Mouse (Mus musculus) E14TG2a.4 (cell line): ENCODE results near the gene Dhrs1.
"Not testable (repeated sequence)": the region's sequence is repeated elsewhere in the genome, so short reads cannot be mapped to it uniquely, and the experiment has no call there.

ENCODE experiments used
- H3K27me3 ChIP-seq: 2 replicates; pipeline ENCODE4 v1.6.1; 2014; ENCODE audit warnings: low read length, control low read depth; ENCODE audit not compliant: insufficient read depth
- H3K36me3 ChIP-seq: 2 replicates; pipeline ENCODE4 v1.6.1; 2014; ENCODE audit warnings: low read length, control low read depth; ENCODE audit not compliant: insufficient read depth
- H3K4me1 ChIP-seq: replicated peaks from 2 replicates; pipeline ENCODE4 v1.6.1; 2014; ENCODE audit warnings: low read depth, low read length, control low read depth
- H3K4me3 ChIP-seq: replicated peaks from 2 replicates; pipeline ENCODE4 v1.5.1; 2014; ENCODE audit warnings: mild to moderate bottlenecking, low read length
- H3K9me3 ChIP-seq: 2 replicates; pipeline ENCODE4 v1.6.1; 2014; ENCODE audit warnings: low read length, control low read depth
- CTCF ChIP-seq: conservative IDR thresholded peaks from 2 replicates; pipeline ENCODE4 v1.5.1; 2014; ENCODE audit warnings: low read length
- NANOG ChIP-seq: IDR thresholded peaks from 2 replicates; pipeline ENCODE4 v1.6.1; 2014; ENCODE audit warnings: borderline replicate concordance, low read length, mixed read lengths
- POU5F1 ChIP-seq: IDR thresholded peaks from 2 replicates; pipeline ENCODE4 v1.6.1; 2014; ENCODE audit warnings: low read length, borderline replicate concordance

Gene Dhrs1

DNA sequence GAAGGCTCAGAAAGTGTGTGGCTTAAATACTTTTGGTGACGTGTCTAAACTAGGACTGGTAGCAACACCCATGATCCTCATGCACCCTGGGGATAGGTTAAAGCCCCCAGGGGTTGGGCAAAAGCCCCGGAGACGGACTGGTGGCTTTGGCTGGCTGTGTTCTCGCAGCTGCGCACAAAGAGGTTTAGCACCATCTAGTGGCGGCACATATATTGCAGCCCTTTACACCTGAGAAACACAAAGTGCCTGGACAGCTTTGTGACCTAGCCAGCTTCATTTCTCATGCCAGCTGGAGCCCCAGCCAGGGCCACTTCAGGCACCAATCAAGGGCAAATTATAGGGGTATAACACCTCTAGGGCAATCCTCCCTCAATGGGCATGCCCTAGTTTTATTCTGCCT, 14.7 kb upstream of the Dhrs1 start:
- Histone ChIP-seq H3K36me3 (peaks cover 19% of the 10 kb centered on the region), H3K4me1 (peaks cover 46% of the 10 kb centered on the region), H3K27me3 (peaks cover 46% of the 10 kb centered on the region)
- TF ChIP-seq CTCF: peak; percentile 60
- not testable (repeated sequence) for H3K9me3 ChIP-seq, H3K4me3 ChIP-seq

DNA sequence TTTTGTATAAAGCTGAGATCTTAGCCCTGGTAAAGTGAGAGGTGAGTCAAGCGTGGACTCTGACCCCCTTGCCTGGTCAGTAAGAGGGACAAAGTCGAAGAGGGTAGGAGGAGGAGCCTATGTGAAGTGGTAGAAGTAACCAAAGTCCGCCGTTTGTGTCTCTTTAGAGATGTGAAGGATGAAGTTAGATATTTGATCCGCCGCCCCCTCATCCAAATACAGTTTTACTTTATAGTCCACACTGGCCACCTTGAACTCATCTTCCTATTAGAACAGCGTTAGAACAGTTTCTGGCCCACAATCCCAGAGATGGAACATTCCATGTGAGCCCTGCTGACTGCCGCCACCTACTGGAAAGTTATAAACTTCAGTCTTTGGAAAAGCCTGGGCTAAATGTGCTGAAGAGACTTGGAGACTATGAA, 12.9 kb upstream of the Dhrs1 start, which contains the start of gene Cideb:
Cideb (minus strand) TSS at position 96 of the 422 bp plus-strand sequence.
- Histone ChIP-seq H3K9me3 (no peaks in the 10 kb centered on the region), H3K36me3 (peaks cover 37% of the 10 kb centered on the region), H3K4me1 (peaks cover 51% of the 10 kb centered on the region), H3K4me3 (no peak within 1 kb of the TSS), H3K27me3 (peaks cover 28% of the 10 kb centered on the region)
- TF ChIP-seq CTCF (peak; percentile 60), POU5F1 (no peak)

DNA sequence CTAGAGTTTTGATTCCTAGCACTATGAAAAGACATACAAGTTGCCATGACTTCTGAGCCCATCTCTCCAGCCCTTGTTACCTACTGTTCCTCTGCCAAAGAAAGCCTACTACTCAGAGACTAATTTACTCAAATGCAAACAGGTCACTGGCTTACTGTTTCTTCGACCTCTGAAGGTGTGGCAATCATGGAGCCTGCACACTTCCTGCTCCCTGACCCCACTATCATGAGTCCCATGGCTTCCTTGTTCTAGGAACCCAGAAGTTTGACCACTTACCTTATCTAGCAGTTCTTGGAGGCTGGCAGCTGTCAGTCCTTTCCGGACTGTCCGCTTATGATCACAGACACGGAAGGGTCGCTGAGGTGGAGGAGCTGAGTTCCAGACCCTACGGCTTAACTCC, 12.1 kb upstream of the Dhrs1 start:
- peaks cover 20% of the 10 kb centered on the region for H3K27me3 ChIP-seq
- H3K36me3 ChIP-seq: peaks cover 45% of the 10 kb centered on the region
- peaks cover 43% of the 10 kb centered on the region for H3K4me1 ChIP-seq
- H3K9me3 ChIP-seq: no peaks in the 10 kb centered on the region
- TF ChIP-seq NANOG (no peak), CTCF (no peak), POU5F1 (no peak)
- no peak overlapping the region for H3K4me3 ChIP-seq

DNA sequence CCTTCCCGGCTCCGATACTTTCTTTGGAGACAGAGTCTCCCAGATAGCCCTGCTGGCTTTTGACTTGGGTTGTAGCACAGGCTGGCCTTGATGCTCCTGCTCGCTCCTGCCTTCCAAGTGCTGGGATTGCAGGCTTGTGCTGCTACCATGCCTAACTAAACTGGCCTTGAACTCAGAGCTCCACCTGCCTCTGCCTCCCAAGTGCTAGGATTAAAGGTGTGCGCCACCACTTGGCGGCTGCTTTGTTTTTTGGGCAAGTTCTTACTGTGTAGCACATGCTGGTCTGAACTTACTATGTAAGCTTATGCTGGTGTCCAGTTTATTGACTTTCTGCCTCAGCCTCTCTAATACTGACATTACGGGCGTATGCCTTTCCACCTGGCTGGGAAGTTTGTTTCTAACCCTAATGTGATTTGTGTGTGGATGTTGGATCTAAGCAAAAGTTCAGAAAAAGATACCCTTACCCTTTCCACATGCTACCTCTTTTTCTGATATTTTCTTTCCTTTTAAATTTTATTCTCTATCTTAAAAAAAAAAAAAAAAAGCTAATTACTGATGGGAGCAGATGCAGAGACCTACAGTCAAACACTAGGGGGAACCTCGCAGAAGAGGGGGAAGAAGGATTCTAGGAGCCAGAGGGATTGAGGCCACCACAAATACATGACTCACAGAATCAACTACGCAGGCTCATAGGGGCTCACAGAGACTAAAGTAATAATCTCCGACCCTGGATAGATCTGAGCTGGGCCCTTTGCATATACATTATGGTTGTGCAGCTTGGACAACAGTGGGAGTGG, 1.8 kb upstream of the Dhrs1 start:
- Histone ChIP-seq H3K4me1 (peaks cover 32% of the 10 kb centered on the region), H3K27me3 (no peaks in the 10 kb centered on the region), H3K4me3 (peak overlapping the region; percentile 98), H3K9me3 (no peaks in the 10 kb centered on the region), H3K36me3 (peaks cover 63% of the 10 kb centered on the region)
- TF ChIP-seq NANOG (no peak), CTCF (no peak), POU5F1 (no peak)

DNA sequence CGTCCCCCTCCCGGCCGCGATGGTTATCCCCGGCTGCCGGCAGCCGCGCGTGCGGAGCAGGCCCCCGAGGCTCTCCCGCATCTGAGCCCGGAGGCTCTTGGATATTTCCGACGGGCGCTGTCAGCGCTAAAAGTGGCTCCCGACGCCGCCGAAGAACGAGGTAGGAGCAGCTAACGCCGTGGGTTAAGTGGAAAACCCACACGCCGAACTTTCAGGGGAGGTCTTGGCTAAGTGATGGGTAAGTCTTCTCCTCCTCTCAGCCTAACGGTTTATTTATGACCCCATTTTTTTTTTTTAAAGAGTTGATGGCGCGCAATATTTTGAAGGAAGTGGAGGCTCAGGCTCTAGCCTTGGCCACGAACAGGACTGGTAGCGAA, 359 bp upstream of the Dhrs1 start:
- H3K4me1 ChIP-seq: peaks cover 32% of the 10 kb centered on the region
- H3K9me3 ChIP-seq: no peaks in the 10 kb centered on the region
- peak overlapping the region; percentile 98 for H3K4me3 ChIP-seq
- peaks cover 59% of the 10 kb centered on the region for H3K36me3 ChIP-seq
- H3K27me3 ChIP-seq: no peaks in the 10 kb centered on the region
- TF ChIP-seq POU5F1 (no peak), CTCF (no peak), NANOG (no peak)

DNA sequence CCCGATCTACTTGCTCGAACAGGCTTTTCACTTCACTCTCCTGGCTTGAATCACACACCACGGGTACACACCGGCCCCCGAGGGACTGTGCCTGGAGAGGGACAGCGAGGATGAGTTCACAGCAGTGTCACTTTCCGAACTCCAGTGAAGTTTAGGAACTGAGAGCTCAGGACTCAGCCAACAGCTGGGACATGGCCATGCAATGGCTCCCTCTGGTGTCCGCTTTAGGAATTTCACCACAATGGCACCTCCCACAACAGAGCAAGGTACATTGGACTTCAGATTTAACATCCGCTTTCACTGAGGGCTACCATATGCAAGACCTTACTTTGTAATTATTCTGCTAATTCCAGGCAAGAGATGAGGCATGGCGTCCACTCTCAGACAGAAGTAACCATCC, 1.8 kb downstream of the Dhrs1 start:
- TF ChIP-seq CTCF (peak; percentile 99), NANOG (no peak)
- no peaks in the 10 kb centered on the region for H3K9me3 ChIP-seq
- H3K4me1 ChIP-seq: peaks cover 41% of the 10 kb centered on the region
- H3K36me3 ChIP-seq: peaks cover 56% of the 10 kb centered on the region
- no peaks in the 10 kb centered on the region for H3K27me3 ChIP-seq
- H3K4me3 ChIP-seq: no peak overlapping the region

DNA sequence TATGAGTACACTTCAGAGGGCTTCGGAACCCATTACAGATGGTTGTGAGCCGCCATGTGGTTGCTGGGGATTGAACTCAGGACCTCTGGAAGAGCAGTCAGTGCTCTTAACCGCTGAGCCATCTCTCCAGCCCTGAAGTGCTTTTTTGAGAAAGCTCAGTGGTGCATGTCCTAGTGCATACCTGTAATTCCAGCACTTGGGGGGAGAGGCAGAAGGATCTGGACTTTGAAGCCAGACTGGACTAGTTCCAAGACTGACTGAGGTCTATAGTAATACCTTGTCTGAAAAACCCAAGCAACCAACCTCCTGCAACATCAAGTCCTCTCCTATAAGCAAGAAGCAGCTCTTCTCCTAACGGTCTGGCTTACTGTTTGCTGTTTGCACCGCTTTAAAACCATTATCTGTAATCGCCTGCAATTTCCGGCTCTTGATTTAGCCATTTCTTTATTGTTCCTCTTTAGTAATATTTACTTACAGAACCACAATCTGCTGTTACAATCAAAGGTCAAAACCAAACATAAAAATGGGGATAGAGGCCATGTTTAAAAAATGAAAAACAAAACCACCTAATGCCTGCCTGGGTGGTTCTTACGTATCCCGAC, 8.3 kb downstream of the Dhrs1 start:
- Histone ChIP-seq H3K9me3 (no peaks in the 10 kb centered on the region), H3K36me3 (peaks cover 34% of the 10 kb centered on the region), H3K4me3 (no peak overlapping the region), H3K4me1 (peaks cover 11% of the 10 kb centered on the region), H3K27me3 (peaks cover 14% of the 10 kb centered on the region; the same call in 1 of the 2 replicates)
- no peak for TF ChIP-seq CTCF
- no peak for TF ChIP-seq POU5F1
- TF ChIP-seq NANOG: no peak

DNA sequence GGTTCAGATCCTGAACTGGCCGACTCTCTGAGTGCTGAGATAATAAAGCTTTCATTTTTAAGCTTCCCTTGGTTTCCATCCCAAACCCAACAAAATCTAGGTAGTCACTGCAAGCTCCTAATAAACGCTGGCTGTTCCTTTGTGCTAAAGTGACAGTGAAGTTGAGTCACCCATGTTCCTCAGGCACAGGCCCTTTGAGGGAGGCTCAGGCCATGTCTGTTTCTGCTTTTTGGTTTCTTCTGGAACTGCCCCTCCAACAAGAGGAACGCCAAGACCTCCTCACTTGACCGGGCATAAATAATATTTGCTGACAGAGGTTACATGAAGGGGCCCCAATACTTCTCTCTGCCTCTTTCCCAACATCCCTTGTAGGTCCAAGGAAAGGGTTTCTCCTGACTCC, 9.7 kb downstream of the Dhrs1 start:
- Histone ChIP-seq H3K36me3 (peaks cover 24% of the 10 kb centered on the region), H3K9me3 (no peaks in the 10 kb centered on the region), H3K27me3 (peaks cover 21% of the 10 kb centered on the region), H3K4me1 (peaks cover 11% of the 10 kb centered on the region), H3K4me3 (no peak overlapping the region)
- TF ChIP-seq NANOG (no peak), POU5F1 (no peak), CTCF (no peak)
